Mouse (Mus musculus): Measurements from ENCODE around the gene Zfyve9.

The Zfyve9 gene

DNA sequence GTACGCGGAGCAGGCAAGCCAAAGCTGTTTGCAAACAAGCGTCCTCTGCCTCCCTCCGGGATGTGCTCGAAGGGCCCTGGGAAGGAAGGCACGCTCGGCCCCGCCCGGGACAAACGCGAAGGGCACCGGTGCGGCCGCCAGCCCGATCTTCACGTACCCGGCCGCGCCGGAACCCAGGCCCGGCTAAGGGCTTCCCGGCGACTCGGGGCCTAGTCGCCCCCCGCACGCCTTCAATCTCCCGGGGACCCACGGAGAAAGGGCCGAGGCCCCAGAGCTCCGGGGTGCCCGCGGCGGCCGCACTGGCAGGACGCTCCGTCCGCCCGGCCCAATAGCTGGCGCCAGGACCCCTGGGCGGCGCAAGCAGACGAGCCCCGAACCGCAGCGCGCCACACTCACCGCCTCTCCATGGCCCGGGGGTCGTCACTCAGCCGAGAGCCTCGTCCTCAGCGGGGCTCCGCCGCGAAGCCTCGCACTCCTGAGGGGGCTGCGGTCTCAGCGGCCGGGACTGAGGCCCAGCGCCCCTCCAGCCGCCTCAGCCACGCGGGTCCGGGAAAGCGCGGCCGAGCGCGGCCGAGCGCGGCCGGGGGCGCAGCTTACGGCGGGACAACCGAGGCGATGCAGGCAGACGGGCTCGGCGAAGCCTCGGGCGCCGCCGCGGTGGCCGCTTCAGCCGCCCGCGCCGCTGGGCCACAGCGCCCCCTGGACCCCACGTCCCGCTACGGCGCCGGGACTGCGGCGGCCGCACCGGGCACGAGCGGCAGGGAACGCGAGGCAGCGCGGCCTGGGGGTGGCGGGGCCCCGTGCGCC lies at the start of gene Zfyve9:
Gene Zfyve9 (minus strand): TSS at position 742 of the 807 bp plus-strand sequence.
- peak; percentile 75 to 80 for DNase-seq

GRCm38 (mm10) chr4:108826643-108827042 lies 46.0 kb upstream of the Zfyve9 start:
- no peak for DNase-seq

DNA sequence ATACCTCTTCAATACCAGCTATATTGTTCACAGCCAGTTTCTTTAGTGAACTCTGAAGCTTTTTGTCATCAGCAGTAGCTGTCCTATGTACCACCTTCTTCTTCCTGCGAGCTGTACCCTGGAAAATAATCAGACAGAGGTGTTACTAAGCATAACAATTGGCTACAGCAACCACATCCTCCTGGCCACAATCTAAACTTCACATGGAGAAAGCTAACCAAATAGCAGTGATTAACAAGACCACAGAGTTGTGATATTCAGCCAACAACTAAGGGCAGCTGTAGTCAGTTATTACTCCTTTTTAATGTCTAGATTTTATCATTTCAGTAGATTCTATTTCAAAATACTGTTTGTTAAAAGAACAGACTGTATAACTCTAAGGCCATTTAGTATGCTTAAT lies 45.5 kb upstream of the Zfyve9 start:
- no peak for DNase-seq

- DNase-seq, result peak in 1 of 2 experiments; percentile 30
These were observed 45.1 kb upstream of the Zfyve9 start for GRCm38 (mm10) chr4:108825677-108826076.

- DNase-seq, result no peak
These were observed 31.0 kb upstream of the Zfyve9 start for GRCm38 (mm10) chr4:108811550-108811949.

- no peak for DNase-seq
These were observed 30.5 kb upstream of the Zfyve9 start for GRCm38 (mm10) chr4:108811142-108811541.

GRCm38 (mm10) chr4:108803535-108803934 lies 22.9 kb upstream of the Zfyve9 start:
- DNase-seq, result no peak

- DNase-seq, result peak; percentile 70 to 74
These were observed 17.7 kb upstream of the Zfyve9 start for GRCm38 (mm10) chr4:108798083-108798830.

DNA sequence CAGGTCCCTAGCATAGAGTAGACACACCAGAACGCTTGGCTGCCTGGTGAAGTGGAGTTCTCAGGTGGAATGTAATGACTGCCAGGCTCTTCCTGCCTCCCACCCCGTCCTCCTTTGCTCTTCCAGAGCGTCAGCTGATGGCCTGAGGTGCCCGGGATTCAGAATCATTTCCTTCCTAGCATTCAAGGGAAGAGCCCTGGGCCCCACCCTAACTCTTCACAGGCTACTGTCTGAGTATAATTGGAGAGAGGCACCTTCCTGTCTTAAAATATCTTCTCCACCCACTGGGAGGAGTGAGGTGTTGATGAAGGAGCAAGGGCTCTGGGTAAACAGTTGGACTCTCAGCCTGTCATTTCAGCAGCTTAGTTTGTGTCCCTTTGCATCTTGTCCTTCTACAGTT lies 16.1 kb upstream of the Zfyve9 start:
- DNase-seq, result no peak

DNA sequence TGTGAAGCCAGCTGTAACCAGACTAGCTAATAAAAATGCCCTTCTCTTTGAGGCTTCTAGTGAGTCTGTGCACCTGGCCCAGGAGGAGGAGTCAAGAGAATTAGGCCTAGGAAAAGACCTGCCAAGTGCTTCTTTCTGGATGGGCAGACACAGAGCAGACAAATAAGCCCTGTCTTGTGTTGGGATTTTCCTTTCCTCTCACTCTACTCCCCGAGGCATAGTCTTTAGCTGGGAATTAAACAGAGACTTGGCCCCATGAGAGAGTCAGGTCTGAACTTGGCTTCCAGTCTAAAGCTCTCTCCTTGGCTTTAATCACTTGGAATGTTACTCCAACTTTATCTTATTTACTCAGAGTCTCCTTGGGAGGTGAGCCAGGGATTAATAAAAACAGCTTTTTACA lies 13.3 kb upstream of the Zfyve9 start:
- no peak for DNase-seq

DNA sequence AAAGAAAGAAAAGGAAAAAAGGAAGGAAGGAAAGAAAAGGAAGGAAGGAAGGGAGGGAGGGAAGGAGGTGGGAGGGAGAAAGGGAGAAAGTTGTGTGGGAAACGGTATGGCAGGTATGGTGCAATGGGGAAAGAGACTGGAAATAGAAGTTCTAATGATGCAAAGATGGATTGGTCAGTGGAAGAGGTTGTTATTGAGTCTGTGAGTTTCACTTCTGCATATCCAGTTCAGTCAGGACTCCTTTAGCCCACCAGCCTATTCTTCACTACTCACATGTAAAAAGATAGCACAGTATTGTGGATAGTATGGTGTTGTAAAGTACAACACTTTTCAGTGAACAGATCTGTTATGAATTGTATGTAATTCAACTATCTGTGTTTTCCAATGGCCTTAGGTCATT lies 9.9 kb upstream of the Zfyve9 start:
- DNase-seq, result no peak

DNA sequence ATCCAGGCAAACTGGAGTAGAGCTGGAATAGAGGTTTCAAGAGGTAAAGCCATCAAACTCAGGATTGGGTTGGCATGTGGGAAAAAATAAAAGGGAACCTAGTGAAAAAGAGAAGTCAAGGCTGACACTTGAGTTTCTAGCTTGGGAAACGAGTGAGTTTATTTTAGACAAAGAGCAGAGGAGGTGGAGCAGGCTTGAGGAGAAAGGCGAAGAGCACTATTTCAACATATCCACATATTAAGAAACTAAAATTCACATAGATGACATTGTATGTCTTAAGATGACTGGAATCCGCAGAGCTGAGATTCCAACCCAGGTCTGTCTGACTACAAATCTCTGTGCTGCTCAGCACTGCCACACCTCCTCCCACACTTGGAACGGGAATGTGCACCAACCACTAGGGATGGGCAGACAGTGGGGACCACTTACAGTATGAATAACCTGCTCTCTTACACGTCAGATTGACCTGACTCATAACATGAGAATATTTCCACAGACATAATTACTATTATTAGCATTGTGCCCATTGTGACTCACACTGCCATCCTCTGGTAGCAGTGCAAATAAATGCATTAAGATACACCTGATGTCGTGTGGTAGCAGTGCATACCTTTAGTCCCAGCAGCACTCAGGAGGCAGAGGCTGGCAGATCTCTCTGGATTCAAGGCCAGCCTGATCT lies 8.8 kb upstream of the Zfyve9 start:
- peak in 1 of 2 experiments; percentile 4 for DNase-seq

DNA sequence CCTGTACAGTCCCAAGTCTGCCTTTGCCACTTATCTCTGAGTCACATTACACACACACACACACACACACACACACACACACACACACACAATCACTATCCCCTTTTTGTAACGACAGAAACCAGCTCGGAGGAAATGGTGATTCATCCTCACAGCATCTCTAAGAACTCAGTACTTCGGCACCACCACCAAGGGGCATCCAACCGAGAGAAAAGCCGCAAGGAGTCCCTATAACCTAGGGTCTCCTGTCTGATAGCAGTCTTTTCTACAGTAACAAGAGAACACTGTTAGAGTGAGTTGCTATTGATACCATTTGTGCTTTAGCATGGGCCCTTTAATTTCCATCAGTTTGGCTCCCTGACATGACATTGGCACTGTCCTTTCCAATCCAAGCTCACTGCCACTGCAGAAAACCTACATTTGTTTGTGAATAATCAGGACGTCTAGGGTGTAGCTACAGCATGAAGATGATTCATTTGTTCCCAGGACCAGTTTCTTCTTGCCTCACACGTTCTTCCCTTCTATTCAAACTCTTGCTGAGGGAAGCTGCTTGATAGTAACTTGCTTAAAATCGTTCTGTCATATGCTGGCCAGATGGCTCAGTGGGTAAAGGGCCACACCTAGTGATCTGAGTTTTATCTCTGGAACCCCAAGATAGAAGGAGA lies 2.0 kb upstream of the Zfyve9 start:
- DNase-seq, result no peak

DNA sequence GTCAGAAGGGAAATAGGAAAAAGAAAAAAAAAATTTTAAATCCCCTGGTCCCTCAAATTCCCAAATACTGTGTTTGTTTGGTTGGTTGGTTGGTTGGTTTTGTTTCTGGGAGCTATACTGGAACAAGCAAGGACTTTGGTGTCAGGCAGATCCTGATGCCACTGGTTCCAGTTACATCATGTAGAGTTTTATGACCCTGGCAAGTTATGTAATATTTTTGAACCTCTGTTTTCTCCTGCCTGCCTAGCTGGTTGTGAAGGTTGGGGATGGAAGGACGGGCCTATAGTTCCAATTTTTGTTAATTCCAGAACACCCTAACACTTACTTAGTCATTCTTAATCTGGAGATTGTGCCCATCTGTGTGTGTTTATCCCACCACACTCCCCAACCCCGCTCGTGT lies 998 bp upstream of the Zfyve9 start:
- DNase-seq, result no peak

DNA sequence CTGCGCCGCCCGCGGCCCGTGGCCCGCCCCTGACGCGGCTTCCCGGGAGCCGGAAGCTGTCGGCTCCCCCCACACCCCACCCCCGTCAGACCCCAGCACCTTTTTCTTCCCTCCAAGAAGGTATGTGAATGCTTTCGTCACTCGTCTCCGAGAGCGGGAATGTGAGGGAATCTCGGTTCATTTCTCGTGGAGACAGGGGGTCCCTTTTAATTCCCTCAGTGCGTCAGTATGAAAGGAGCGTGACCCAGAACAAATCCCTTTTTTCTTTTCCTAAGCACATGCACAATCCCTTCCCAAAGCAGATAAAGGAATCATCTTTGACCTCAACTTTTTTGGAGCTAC lies 237 bp upstream of the Zfyve9 start:
- no peak for DNase-seq

- DNase-seq, result no peak
These were observed 888 bp downstream of the Zfyve9 start for GRCm38 (mm10) chr4:108779763-108780056.

- no peak for DNase-seq
These were observed 12.1 kb downstream of the Zfyve9 start for GRCm38 (mm10) chr4:108768527-108768926.

DNA sequence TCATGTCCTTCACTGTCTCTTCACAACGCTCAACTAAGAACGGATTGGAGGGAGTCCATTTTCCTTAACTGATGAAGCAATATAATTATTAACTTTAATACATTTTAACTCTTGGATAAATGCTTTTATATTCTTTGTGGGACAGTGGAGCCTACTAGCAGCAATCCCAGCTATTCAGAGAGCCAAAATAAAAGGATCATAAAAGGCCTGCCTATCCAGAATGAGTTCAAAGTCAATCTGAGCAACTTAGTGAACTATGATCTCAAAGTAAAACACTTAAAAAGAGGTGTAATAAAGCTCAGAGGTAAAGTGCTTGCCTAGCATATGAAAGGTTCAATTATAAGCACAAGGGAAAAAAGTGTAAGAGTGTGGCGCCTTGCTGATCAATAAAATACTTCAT lies 21.0 kb downstream of the Zfyve9 start:
- DNase-seq, result no peak

DNA sequence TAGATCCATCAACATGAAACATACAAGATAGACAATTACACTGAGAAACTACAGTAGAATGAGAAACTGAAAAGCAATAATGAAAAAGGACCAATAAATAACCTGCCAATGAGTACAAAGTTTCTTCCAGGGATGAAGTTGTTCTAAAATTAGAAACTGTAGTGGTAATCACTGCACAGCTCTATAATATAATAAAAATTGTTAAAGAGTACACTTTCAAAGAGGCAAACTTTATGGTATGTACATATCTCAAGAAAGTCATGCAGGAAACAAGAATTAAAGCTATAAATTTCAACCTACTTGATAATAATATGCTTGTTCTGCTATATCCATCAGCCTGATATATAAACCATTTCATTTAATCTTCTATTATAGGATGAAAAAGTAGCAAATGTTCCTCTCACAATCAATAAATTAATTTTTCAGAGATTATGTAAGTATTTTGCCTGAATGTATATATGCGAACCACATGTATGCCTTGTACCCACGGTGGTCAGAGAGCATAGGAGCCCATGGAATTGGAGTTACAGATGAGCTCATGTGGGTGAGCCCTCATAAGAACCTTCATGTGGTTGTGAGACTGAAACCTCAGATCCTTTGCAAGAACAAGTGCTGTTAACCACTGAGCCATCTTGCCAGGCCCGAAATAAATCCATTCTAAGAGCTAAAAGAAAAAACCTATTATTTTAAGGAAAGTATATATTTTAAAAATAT lies 34.3 kb downstream of the Zfyve9 start:
- no peak for DNase-seq

DNA sequence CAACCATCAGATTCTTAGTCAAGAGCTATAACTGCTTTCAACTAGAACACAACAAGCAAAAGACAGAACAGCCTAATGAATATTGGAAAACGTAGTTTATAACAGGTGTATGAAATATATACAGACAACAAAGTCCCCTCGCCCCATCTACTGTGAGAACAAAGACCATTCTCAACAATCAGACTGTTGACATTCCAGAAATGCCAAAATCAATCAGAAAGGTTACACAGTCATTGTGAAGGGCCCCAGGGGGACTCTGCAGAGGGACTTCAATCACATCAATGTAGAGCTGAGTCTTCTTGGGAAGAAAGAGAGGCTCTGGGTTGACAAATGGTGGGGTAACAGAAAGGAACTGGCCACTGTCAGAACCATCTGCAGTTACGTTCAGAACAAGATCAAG lies 49.0 kb downstream of the Zfyve9 start:
- DNase-seq, result no peak

GRCm38 (mm10) chr4:108730450-108730849 lies 50.1 kb downstream of the Zfyve9 start:
- no peak for DNase-seq

DNA sequence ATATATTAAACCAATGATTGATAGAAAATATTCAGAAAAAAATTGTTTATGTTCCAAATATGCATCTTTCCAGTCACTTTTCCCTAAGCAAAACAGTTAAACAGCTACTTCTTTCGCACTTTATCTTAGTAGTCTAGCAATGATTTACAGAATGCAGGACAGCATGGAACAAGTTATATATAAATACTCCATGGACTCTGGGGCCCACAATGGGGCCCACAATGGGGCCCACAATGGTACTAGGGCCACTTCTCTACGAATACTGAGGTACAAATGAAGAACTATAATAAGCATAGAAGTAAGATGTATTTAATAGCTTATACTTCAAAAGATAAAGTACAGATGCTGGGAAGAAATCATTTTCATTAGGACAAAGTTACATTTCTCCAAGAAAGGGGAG lies 56.5 kb downstream of the Zfyve9 start:
- no peak for DNase-seq
